ENCODE assay signal across 8 mouse cellular contexts in the genomic region with DNA sequence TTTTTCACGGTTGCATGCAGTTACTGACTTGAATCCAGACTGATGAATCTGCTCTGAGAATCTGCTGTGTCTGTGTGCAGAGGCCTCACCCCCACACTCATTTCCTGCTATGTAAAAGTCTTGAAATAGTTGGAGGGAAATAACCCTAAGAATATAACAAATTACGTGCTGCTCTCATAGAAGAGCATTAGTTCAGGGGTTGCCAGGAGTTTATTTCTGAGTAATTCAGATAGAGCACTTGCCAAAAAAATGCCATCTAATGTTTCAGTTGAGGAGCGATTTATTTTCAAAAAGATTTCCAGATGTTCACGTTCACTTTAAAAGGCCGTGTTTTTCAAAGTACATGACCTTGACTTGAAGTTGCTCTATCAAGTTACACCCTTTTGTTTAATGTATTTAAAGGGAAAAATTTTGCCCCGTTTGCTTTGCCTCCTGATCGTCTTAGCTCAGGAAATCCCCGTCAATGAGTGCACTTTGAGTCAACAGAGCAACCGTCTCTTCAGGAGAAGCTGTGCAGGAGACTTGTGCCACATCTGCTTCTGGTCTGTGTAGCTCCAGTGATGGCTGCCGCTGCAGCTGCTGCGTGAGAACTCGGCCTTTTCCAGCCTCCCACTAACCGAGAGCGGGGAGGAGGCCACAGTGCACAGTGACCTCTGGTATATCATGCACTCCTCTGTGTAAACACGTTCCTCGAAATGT. TPM values are rescaled to one million over a fixed set of nuclear protein-coding genes. Genes with fewer than 3 reads are reported as not detected.
A peak's percentile ranks its signal among the peaks of the same experiment; 100 is the strongest.
DNase-seq lines count a peak whose midpoint lies in the region; ATAC-seq and TF ChIP-seq lines count a peak whose summit lies in the region.

No protein-coding gene starts in this region.

- peak; percentile 84 for ATAC-seq in embryonic facial prominence, embryonic 15.5 days (ENCODE audit: insufficient number of reproducible peaks, low FRiP score, low TSS enrichment, low read depth)

- no peaks in the 10 kb centered on the region for H3K79me2 ChIP-seq in C2C12 (ENCODE audit: control insufficient read depth, insufficient read depth)

- H3K36me3 ChIP-seq in C2C12 (ENCODE audit: control insufficient read depth, insufficient read depth), result no peaks in the 10 kb centered on the region
- H3K36me3 ChIP-seq in embryonic facial prominence, embryonic 15.5 days, result no peaks in the 10 kb centered on the region

- no peak for TF ChIP-seq CTCF in C2C12 (IDR thresholded peaks at IDR 0.05; ENCODE audit: control insufficient read depth, insufficient read depth, insufficient read length)
- TF ChIP-seq CTCF in layer of hippocampus, adult 2 months (conservative IDR thresholded peaks at IDR 0.05), result no peak

- H3K4me2 ChIP-seq in embryonic facial prominence, embryonic 15.5 days (replicated peaks), result peak overlapping the region; percentile 37

- H3K27me3 ChIP-seq in C2C12 (ENCODE audit: control insufficient read depth, insufficient read depth, insufficient read length), result no peaks in the 10 kb centered on the region
- no peaks in the 10 kb centered on the region for H3K27me3 ChIP-seq in embryonic facial prominence, embryonic 15.5 days

- peak overlapping the region; percentile 6 for H3ac ChIP-seq in C2C12 (ENCODE audit: control insufficient read depth, insufficient read length, low read depth)

- no peak overlapping the region for H3K9ac ChIP-seq in embryonic facial prominence, embryonic 15.5 days

- H3K4me1 ChIP-seq in embryonic facial prominence, embryonic 15.5 days, result peaks cover 8% of the 10 kb centered on the region

- no peaks in the 10 kb centered on the region for H3K9me3 ChIP-seq in embryonic facial prominence, embryonic 15.5 days (replicated peaks)

- H3K79me3 ChIP-seq in C2C12 (ENCODE audit: low read depth), result no peaks in the 10 kb centered on the region

- H3K4me3 ChIP-seq in C2C12 (ENCODE audit: insufficient read depth, poor library complexity, severe bottlenecking), result no peak overlapping the region
- H3K4me3 ChIP-seq in embryonic facial prominence, embryonic 15.5 days (replicated peaks), result no peak overlapping the region
- H3K4me3 ChIP-seq in layer of hippocampus, adult 2 months, result no peak overlapping the region

- peak overlapping the region; percentile 76 for H3K27ac ChIP-seq in embryonic facial prominence, embryonic 15.5 days (replicated peaks)
- no peak overlapping the region for H3K27ac ChIP-seq in layer of hippocampus, adult 2 months

- 8% methylated on average over 16 of the region's 16 CpGs for WGBS in embryonic facial prominence, embryonic 15.5 days

- DNase-seq in adrenal gland, adult (ENCODE audit: inconsistent age in 2 of 2, low spot score in 1 of 2), result peak; percentile 20 to 67
- DNase-seq in adrenal gland, postnatal 25 days, result no peak
- peak; percentile 36 for DNase-seq in kidney, postnatal 10 days
- peak; percentile 36 for DNase-seq in retina, postnatal 1 day
- DNase-seq in layer of hippocampus, adult 2 months (ENCODE audit: low spot score in 2 of 2), result no peak
- no peak for DNase-seq in cerebellum, adult 8-10 months

TF ChIP-seq in C2C12, 6 proteins besides CTCF, POLR2A, EP300 and RAD21:
- no peak for TF ChIP-seq CEBPB (IDR thresholded peaks at IDR 0.05; ENCODE audit: low read depth)
- TF ChIP-seq MAX (IDR thresholded peaks at IDR 0.05), result peak; percentile 20

RNA-seq across cellular contexts. Expression of a gene that starts 50.9 kb away (rescaled TPM):
- total RNA-seq in adrenal gland, postnatal 25 days (2021), result 7.7 and 8.6 TPM in 2 replicates
- polyA plus RNA-seq in C2C12 (2012; fragmentation: generic; extraction: Trizol), result 26.7 TPM
- polyA plus RNA-seq in embryonic facial prominence, embryonic 15.5 days (2015; fragmentation: Nextera tagmentation; extraction: Ambion mirVana), result 36.9 and 41.4 TPM in 2 replicates
- total RNA-seq in layer of hippocampus, adult 2 months (2021), result 10 to 100 TPM in 1 of 2 experiments, 1 to 10 TPM in 1; 9.0 to 13.2 TPM

Comparison
In these comparisons a context has a peak if more than half of its experiments do, and no peak if none do; other contexts are left out.
1. DNase-seq: peak in adrenal gland, adult (2 of 2), kidney, postnatal 10 days (single experiment) and retina, postnatal 1 day (single experiment); none in adrenal gland, postnatal 25 days (single experiment), layer of hippocampus, adult 2 months (0 of 2) and cerebellum, adult 8-10 months (single experiment).